Mouse (Mus musculus): ENCODE measurements around the gene Ndufaf2.

Ndufaf2 gene

GRCm38 (mm10) chr13:108084086-108084485 is 74.3 kb downstream of the Ndufaf2 start:
- no peak for DNase-seq

GRCm38 (mm10) chr13:108077901-108078300 is 80.5 kb downstream of the Ndufaf2 start:
- no peak for DNase-seq

- DNase-seq = no peak
Observed at GRCm38 (mm10) chr13:108077476-108077875, 80.9 kb downstream of the Ndufaf2 start.

- no peak for DNase-seq
Observed at GRCm38 (mm10) chr13:108070171-108070570, 88.3 kb downstream of the Ndufaf2 start.

GRCm38 (mm10) chr13:108069151-108069550 is 89.3 kb downstream of the Ndufaf2 start:
- DNase-seq = no peak

GRCm38 (mm10) chr13:108066021-108066420 is 92.4 kb downstream of the Ndufaf2 start:
- no peak for DNase-seq

- DNase-seq = no peak
Observed at GRCm38 (mm10) chr13:108064331-108064730, 94.1 kb downstream of the Ndufaf2 start.

GRCm38 (mm10) chr13:108063374-108064134 is 94.9 kb downstream of the Ndufaf2 start:
- DNase-seq = no peak

GRCm38 (mm10) chr13:108062900-108063299 is 95.5 kb downstream of the Ndufaf2 start:
- no peak for DNase-seq

GRCm38 (mm10) chr13:108060936-108061578 is 97.4 kb downstream of the Ndufaf2 start:
- DNase-seq = no peak

GRCm38 (mm10) chr13:108060286-108060885 is 98.0 kb downstream of the Ndufaf2 start:
- no peak for DNase-seq

GRCm38 (mm10) chr13:108056896-108057295 is 101.5 kb downstream of the Ndufaf2 start:
- DNase-seq = no peak

- no peak for DNase-seq
Observed at GRCm38 (mm10) chr13:108047364-108047763, 111.1 kb downstream of the Ndufaf2 start.

- no peak for DNase-seq
Observed at GRCm38 (mm10) chr13:108046891-108047290, 111.5 kb downstream of the Ndufaf2 start.

GRCm38 (mm10) chr13:108046071-108046470 is 112.4 kb downstream of the Ndufaf2 start:
- no peak for DNase-seq

- DNase-seq = no peak
Observed at GRCm38 (mm10) chr13:108045646-108046045, 112.8 kb downstream of the Ndufaf2 start.

- DNase-seq = peak; percentile 92
Observed at GRCm38 (mm10) chr13:108044222-108044941, 114.0 kb downstream of the Ndufaf2 start, which contains the start of gene Smim15. Smim15 (plus strand) TSS chr13:108044446.

GRCm38 (mm10) chr13:108043431-108044221 is 114.8 kb downstream of the Ndufaf2 start:
- DNase-seq = peak; percentile 76

- DNase-seq = peak; percentile 68
Observed at GRCm38 (mm10) chr13:108041358-108041757, 117.1 kb downstream of the Ndufaf2 start.

- no peak for DNase-seq
Observed at GRCm38 (mm10) chr13:108040451-108040850, 118.0 kb downstream of the Ndufaf2 start.

GRCm38 (mm10) chr13:108039902-108040301 is 118.5 kb downstream of the Ndufaf2 start:
- DNase-seq = no peak

GRCm38 (mm10) chr13:108039375-108039774 is 119.0 kb downstream of the Ndufaf2 start:
- peak; percentile 45 for DNase-seq
